Mouse (Mus musculus) layer of hippocampus, adult 8-10 months (tissue): ENCODE measurements at regions not wholly inside any gene's neighbourhood (a gene's known extent, or its start where the extent isn't known, plus 50 kb on each side); places are given as distances from the start of the nearest gene placed in this dataset.

Source experiments
- DNase-seq, 2 experiments: peaks; one replicate each; pipeline ENCODE4 v3.0.0; 2022; ENCODE audit warnings: low spot score in 2 of 2

- DNase-seq, result no peak
These were observed 278.3 kb upstream of the Gm765 start for GRCm38 (mm10) chr6:98620886-98621285.

GRCm38 (mm10) chr6:98613030-98613429 lies 270.5 kb upstream of the Gm765 start:
- no peak for DNase-seq

- no peak for DNase-seq
These were observed 266.6 kb upstream of the Gm765 start for GRCm38 (mm10) chr6:98609133-98609532.

- DNase-seq, result no peak
These were observed 264.1 kb upstream of the Gm765 start for GRCm38 (mm10) chr6:98606680-98607079.

GRCm38 (mm10) chr6:98597612-98598011 lies 255.1 kb upstream of the Gm765 start:
- DNase-seq, result no peak

- DNase-seq, result no peak
These were observed 248.4 kb upstream of the Gm765 start for GRCm38 (mm10) chr6:98590989-98591388.

GRCm38 (mm10) chr6:98588979-98589378 lies 246.4 kb upstream of the Gm765 start:
- no peak for DNase-seq

- DNase-seq, result no peak
These were observed 242.0 kb upstream of the Gm765 start for GRCm38 (mm10) chr6:98584541-98584940.

GRCm38 (mm10) chr6:98582826-98583225 lies 240.3 kb upstream of the Gm765 start:
- no peak for DNase-seq

- no peak for DNase-seq
These were observed 232.7 kb upstream of the Gm765 start for GRCm38 (mm10) chr6:98575227-98575626.

GRCm38 (mm10) chr6:98555702-98556101 lies 213.1 kb upstream of the Gm765 start:
- DNase-seq, result no peak

- no peak for DNase-seq
These were observed 211.4 kb upstream of the Gm765 start for GRCm38 (mm10) chr6:98553922-98554321.

- DNase-seq, result no peak
These were observed 209.2 kb upstream of the Gm765 start for GRCm38 (mm10) chr6:98551781-98552180.

GRCm38 (mm10) chr6:98526882-98527440 lies 184.4 kb upstream of the Gm765 start:
- DNase-seq, result no peak

GRCm38 (mm10) chr6:98525286-98525685 lies 182.7 kb upstream of the Gm765 start:
- DNase-seq, result peak in 1 of 2 experiments; percentile 55

GRCm38 (mm10) chr6:98524659-98525058 lies 182.1 kb upstream of the Gm765 start:
- no peak for DNase-seq

- DNase-seq, result no peak
These were observed 179.0 kb upstream of the Gm765 start for GRCm38 (mm10) chr6:98521526-98521925.

- no peak for DNase-seq
These were observed 172.3 kb upstream of the Gm765 start for GRCm38 (mm10) chr6:98514826-98515225.

- DNase-seq, result peak; percentile 36 to 42
These were observed 171.8 kb upstream of the Gm765 start for GRCm38 (mm10) chr6:98514376-98514775.

- no peak for DNase-seq
These were observed 170.7 kb upstream of the Gm765 start for GRCm38 (mm10) chr6:98513217-98513616.

GRCm38 (mm10) chr6:98502726-98503125 lies 160.2 kb upstream of the Gm765 start:
- DNase-seq, result no peak

- no peak for DNase-seq
These were observed 157.2 kb upstream of the Gm765 start for GRCm38 (mm10) chr6:98499721-98500120.

- no peak for DNase-seq
These were observed 144.1 kb upstream of the Gm765 start for GRCm38 (mm10) chr6:98486626-98487025.
